Mouse (Mus musculus): ENCODE measurements at regions not wholly inside any gene's neighbourhood (a gene's known extent, or its start where the extent isn't known, plus 50 kb on each side); places are given as distances from the start of the nearest gene placed in this dataset.

GRCm38 (mm10) chr10:87761528-87762030 is 96.5 kb upstream of the Igf1 start:
- ATAC-seq, result no peak
- ChIA-PET CTCF (interaction anchor here (1.2 to 1.4 kb wide), 2 partner anchors 9 to 17 kb away, joined by 3 to 5 read pairs; no protein-coding TSS in a partner anchor), POLR2A (interaction anchor here (1.1 kb wide), 1 partner anchor 9 kb away, joined by 3 read pairs; no protein-coding TSS in a partner anchor)
- DNase-seq (ENCODE audit: low read depth, low spot score), result no peak
- in situ Hi-C loops (cut with MboI; ENCODE audit: low pct_unique_long_range_greater_than_20kb), result no loop called here
- TF ChIP-seq CTCF (IDR thresholded peaks at IDR 0.05), result no peak
- no peaks in the 10 kb centered on the region for H3K27me3 ChIP-seq

GRCm38 (mm10) chr10:87787521-87787920 is 70.5 kb upstream of the Igf1 start:
- CTCF ChIA-PET, result no interaction called here
- TF ChIP-seq CTCF (IDR thresholded peaks at IDR 0.05), result no peak
- DNase-seq (ENCODE audit: low read depth, low spot score) (no peak), ATAC-seq (no peak)
- in situ Hi-C loops (cut with MboI; ENCODE audit: low pct_unique_long_range_greater_than_20kb), result no loop called here
- no peaks in the 10 kb centered on the region for H3K27me3 ChIP-seq
- POLR2A ChIA-PET, result no interaction called here

- CTCF ChIA-PET, result no interaction called here
Measured at GRCm38 (mm10) chr10:87792346-87792745, 65.7 kb upstream of the Igf1 start.

GRCm38 (mm10) chr10:87803936-87804791 is 53.9 kb upstream of the Igf1 start:
- DNase-seq (ENCODE audit: low read depth, low spot score) (no peak), ATAC-seq (no peak)
- CTCF ChIA-PET, result interaction anchor here (1.2 to 1.3 kb wide), 2 partner anchors 10 to 12 kb away, joined by 3 read pairs; no protein-coding TSS in a partner anchor
- in situ Hi-C loops (cut with MboI; ENCODE audit: low pct_unique_long_range_greater_than_20kb), result no loop called here
- H3K27me3 ChIP-seq, result no peaks in the 10 kb centered on the region
- TF ChIP-seq CTCF (IDR thresholded peaks at IDR 0.05), result no peak
- POLR2A ChIA-PET, result no interaction called here

More at GRCm38 (mm10) chr10:87792346-87792745, 65.7 kb upstream of the Igf1 start:
- POLR2A ChIA-PET, result no interaction called here
- ATAC-seq (no peak), DNase-seq (ENCODE audit: low read depth, low spot score) (peak; percentile 49)
- no peaks in the 10 kb centered on the region for H3K27me3 ChIP-seq
- no peak for TF ChIP-seq CTCF (IDR thresholded peaks at IDR 0.05)
- in situ Hi-C loops (cut with MboI; ENCODE audit: low pct_unique_long_range_greater_than_20kb), result no loop called here

- no peak for TF ChIP-seq CTCF (IDR thresholded peaks at IDR 0.05)
- CTCF ChIA-PET, result no interaction called here
- no peak for ATAC-seq
- POLR2A ChIA-PET, result no interaction called here
- DNase-seq (ENCODE audit: low read depth, low spot score), result no peak
- no peaks in the 10 kb centered on the region for H3K27me3 ChIP-seq
- in situ Hi-C loops (cut with MboI; ENCODE audit: low pct_unique_long_range_greater_than_20kb), result no loop called here
Measured at GRCm38 (mm10) chr10:87804792-87805082, 53.3 kb upstream of the Igf1 start.
